Mouse (Mus musculus) liver, adult 2 months (tissue): ENCODE data around the gene Atxn1. TPM values are rescaled to one million over a fixed set of nuclear protein-coding genes. Genes with fewer than 3 reads are reported as not detected.
A peak's percentile ranks its signal among the peaks of the same experiment; 100 is the strongest.

Source experiments
- DNase-seq: peaks from one replicate; pipeline ENCODE4 v3.0.0-alpha.2; 2011; ENCODE audit warnings: low read depth, low spot score; ENCODE audit errors: extremely low read depth
- H3K27ac ChIP-seq: fragments of 200-500 bp; replicated peaks from 2 replicates; pipeline ENCODE4 v1.5.1; 2012; ENCODE audit warnings: low read depth, mild to moderate bottlenecking, control low read depth, inconsistent platforms, low read length; ENCODE audit not compliant: insufficient read depth
- H3K27me3 ChIP-seq: fragments of 200-500 bp; 2 replicates; pipeline ENCODE4 v1.6.1; 2012; ENCODE audit warnings: mild to moderate bottlenecking, moderate library complexity, low read length, inconsistent platforms; ENCODE audit not compliant: control insufficient read depth, insufficient read depth
- H3K36me3 ChIP-seq: fragments of 200-500 bp; 2 replicates; pipeline ENCODE4 v1.6.1; 2012; ENCODE audit warnings: low read length, inconsistent platforms; ENCODE audit not compliant: control insufficient read depth, insufficient read depth
- H3K4me1 ChIP-seq: fragments of 200-500 bp; 2 replicates; pipeline ENCODE4 v1.6.1; 2011; ENCODE audit warnings: low read length; ENCODE audit not compliant: control insufficient read depth, insufficient read depth
- H3K4me3 ChIP-seq: fragments of 200-500 bp; 2 replicates; pipeline ENCODE4 v1.5.1; 2011; ENCODE audit warnings: low read depth, mild to moderate bottlenecking, control low read depth, low read length, moderate library complexity; ENCODE audit not compliant: insufficient read depth
- H3K79me2 ChIP-seq: fragments of 200-500 bp; 2 replicates; pipeline ENCODE4 v1.6.1; 2012; ENCODE audit warnings: inconsistent platforms, mild to moderate bottlenecking, low read length, moderate library complexity; ENCODE audit not compliant: control insufficient read depth, insufficient read depth
- H3K9ac ChIP-seq: fragments of 200-500 bp; 2 replicates; pipeline ENCODE4 v1.6.1; 2012; ENCODE audit warnings: low read depth, mild to moderate bottlenecking, control low read depth, inconsistent platforms, low read length
- CTCF ChIP-seq: fragments of 200-500 bp; IDR thresholded peaks from 2 replicates; pipeline ENCODE4 v1.5.1; 2011; ENCODE audit warnings: low read depth, low read length, control low read depth
- POLR2A ChIP-seq: fragments of 200-500 bp; IDR thresholded peaks from 2 replicates; pipeline ENCODE4 v1.6.1; 2011; ENCODE audit warnings: low read length, control low read depth; ENCODE audit not compliant: insufficient read depth; ENCODE audit errors: extremely low read depth
- WGBS: fragments of 180-500 bp; shearing (Covaris S2); methylation state at CpG from one replicate; pipeline ENCODE4 v1.1.7; 2018; 5-methylcytosine and 5-hydroxymethylcytosine counted together
- polyA plus RNA-seq: library from polyadenylated mRNA; depleted of rRNA; stranded (reverse); fragments of >200 nt; gene quantifications from 2 replicates; pipeline ENCODE4 v1.2.3, GENCODE M21; 2012
- total RNA-seq: library from RNA; depleted of rRNA; stranded (reverse); fragments of >200 nt; gene quantifications from 2 replicates; pipeline ENCODE4 v1.2.3, GENCODE M21; 2014

Gene Atxn1
- total and polyA plus RNA-seq, 2 experiments = 7.7 to 7.8 TPM

DNA sequence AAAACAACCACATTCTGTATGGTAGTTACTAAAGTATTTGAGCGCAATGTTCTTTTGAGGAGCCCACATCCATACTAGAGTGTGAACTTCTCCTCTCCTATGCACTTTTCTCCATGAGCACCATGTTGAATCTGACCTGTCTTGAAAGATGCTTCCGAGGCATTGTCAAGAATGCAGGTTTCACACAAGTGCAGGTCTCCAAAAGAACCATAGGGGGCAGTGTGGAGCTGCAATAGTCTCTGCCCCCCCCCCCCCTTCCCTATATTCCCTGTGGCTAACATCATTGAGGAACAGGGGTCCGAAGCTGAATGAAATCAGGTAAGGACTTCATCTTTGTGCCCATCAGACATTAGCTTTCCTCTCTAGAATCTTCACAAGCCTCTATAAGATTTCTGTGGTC lies 332.7 kb downstream of the Atxn1 start:
- Histone ChIP-seq H3K4me1 (peaks cover 9% of the 10 kb centered on the region), H3K4me3 (no peak overlapping the region), H3K79me2 (peaks cover 7% of the 10 kb centered on the region; the same call in 1 of the 2 replicates), H3K36me3 (no peaks in the 10 kb centered on the region; the same call in 1 of the 2 replicates), H3K9ac (no peak overlapping the region), H3K27ac (no peak overlapping the region), H3K27me3 (no peaks in the 10 kb centered on the region)
- 87% methylated on average over 3 of the region's 3 CpGs for WGBS
- no peak for DNase-seq
- TF ChIP-seq POLR2A (no peak), CTCF (peak; percentile 28; the same call in 1 of the 2 replicates)

- H3K4me1 ChIP-seq = peaks cover 9% of the 10 kb centered on the region
- peaks cover 5% of the 10 kb centered on the region; the same call in 1 of the 2 replicates for H3K79me2 ChIP-seq
- no peak overlapping the region for H3K9ac ChIP-seq
- WGBS = 88% methylated on average over 12 of the region's 12 CpGs
- DNase-seq = no peak
- no peak overlapping the region for H3K27ac ChIP-seq
- H3K4me3 ChIP-seq = no peak overlapping the region
- H3K36me3 ChIP-seq = no peaks in the 10 kb centered on the region; the same call in 1 of the 2 replicates
- TF ChIP-seq POLR2A (no peak), CTCF (no peak)
- no peaks in the 10 kb centered on the region for H3K27me3 ChIP-seq
Observed at GRCm38 (mm10) chr13:45630518-45631290, 334.1 kb downstream of the Atxn1 start.

DNA sequence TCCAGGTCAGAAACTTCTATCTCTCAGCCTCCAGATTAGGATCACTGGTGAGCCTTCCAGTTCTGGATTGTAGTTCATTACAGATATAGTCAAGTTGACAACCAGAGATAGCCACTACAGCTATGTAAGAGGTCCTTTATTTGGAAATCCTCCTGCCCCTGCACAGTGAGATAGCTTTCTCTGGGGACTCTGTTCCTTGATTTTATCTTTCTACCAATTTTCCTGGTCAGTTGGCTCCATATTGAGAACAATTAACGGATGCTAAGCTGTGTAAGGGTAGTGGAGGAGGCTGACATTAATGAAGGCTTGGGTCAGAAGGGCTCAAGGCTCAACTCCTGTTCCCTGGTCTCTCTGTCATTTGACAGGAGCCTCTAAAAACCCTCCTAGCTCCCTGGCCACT lies 335.1 kb downstream of the Atxn1 start:
- no peaks in the 10 kb centered on the region for H3K27me3 ChIP-seq
- H3K4me3 ChIP-seq = no peak overlapping the region
- peaks cover 5% of the 10 kb centered on the region; the same call in 1 of the 2 replicates for H3K79me2 ChIP-seq
- H3K27ac ChIP-seq = no peak overlapping the region
- TF ChIP-seq POLR2A = no peak
- TF ChIP-seq CTCF = no peak
- H3K4me1 ChIP-seq = peaks cover 7% of the 10 kb centered on the region
- no peaks in the 10 kb centered on the region; the same call in 1 of the 2 replicates for H3K36me3 ChIP-seq
- WGBS = 80% methylated on average over 1 of the region's 1 CpGs
- no peak for DNase-seq
- H3K9ac ChIP-seq = no peak overlapping the region

DNA sequence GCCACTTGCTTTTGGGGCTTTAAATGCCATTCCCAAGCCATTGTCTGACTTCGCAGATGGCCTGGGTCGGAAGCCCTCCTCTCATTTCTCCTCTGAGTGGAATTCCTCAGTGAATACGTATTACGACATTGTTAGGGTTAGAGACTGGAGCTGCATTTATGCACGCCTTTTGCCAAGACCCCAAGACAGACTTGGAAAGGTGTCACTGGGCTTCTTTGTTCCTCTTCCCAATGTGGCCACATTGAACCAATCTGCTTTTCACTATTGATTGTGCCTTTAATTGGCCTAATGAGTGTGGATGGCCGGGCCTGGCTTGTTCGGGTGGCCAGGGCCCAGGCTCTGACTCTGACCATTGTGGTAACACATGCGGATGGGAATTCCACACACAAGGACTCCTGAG lies 336.5 kb downstream of the Atxn1 start:
- peaks cover 10% of the 10 kb centered on the region for H3K79me2 ChIP-seq
- 97% methylated on average over 8 of the region's 8 CpGs for WGBS
- DNase-seq = no peak
- H3K4me3 ChIP-seq = no peak overlapping the region
- no peak for TF ChIP-seq POLR2A
- TF ChIP-seq CTCF = no peak
- H3K9ac ChIP-seq = no peak overlapping the region
- H3K27ac ChIP-seq = no peak overlapping the region
- no peaks in the 10 kb centered on the region for H3K27me3 ChIP-seq
- no peaks in the 10 kb centered on the region for H3K4me1 ChIP-seq
- peaks cover 4% of the 10 kb centered on the region; the same call in 1 of the 2 replicates for H3K36me3 ChIP-seq

- 66% methylated on average over 8 of the region's 8 CpGs for WGBS
- no peak overlapping the region for H3K9ac ChIP-seq
- peak; percentile 28 for DNase-seq
- TF ChIP-seq POLR2A (no peak), CTCF (no peak)
- H3K27ac ChIP-seq = no peak overlapping the region
- H3K4me3 ChIP-seq = no peak overlapping the region
- H3K36me3 ChIP-seq = peaks cover 4% of the 10 kb centered on the region; the same call in 1 of the 2 replicates
- no peaks in the 10 kb centered on the region for H3K4me1 ChIP-seq
- no peaks in the 10 kb centered on the region for H3K27me3 ChIP-seq
- H3K79me2 ChIP-seq = peaks cover 10% of the 10 kb centered on the region
Observed at GRCm38 (mm10) chr13:45627206-45627751, 337.5 kb downstream of the Atxn1 start.

GRCm38 (mm10) chr13:45625740-45626139 lies 339.1 kb downstream of the Atxn1 start:
- 91% methylated on average over 5 of the region's 5 CpGs for WGBS
- Histone ChIP-seq H3K27ac (no peak overlapping the region), H3K4me3 (no peak overlapping the region), H3K79me2 (peaks cover 5% of the 10 kb centered on the region), H3K36me3 (peaks cover 4% of the 10 kb centered on the region; the same call in 1 of the 2 replicates), H3K4me1 (no peaks in the 10 kb centered on the region), H3K27me3 (no peaks in the 10 kb centered on the region), H3K9ac (no peak overlapping the region)
- no peak for DNase-seq
- TF ChIP-seq POLR2A = no peak
- TF ChIP-seq CTCF = no peak
